Mouse (Mus musculus) testis, adult 2 months (tissue): ENCODE results near the gene Tnrc6c.

Experiments
- CTCF ChIP-seq: fragments of 200-500 bp; IDR thresholded peaks from 2 replicates; pipeline ENCODE4 v1.5.1; 2012; ENCODE audit warnings: low read depth, mild to moderate bottlenecking, inconsistent platforms, low read length, moderate library complexity; ENCODE audit not compliant: control insufficient read depth, insufficient read depth, insufficient replicate concordance
- POLR2A ChIP-seq: fragments of 200-500 bp; IDR thresholded peaks from 2 replicates; pipeline ENCODE4 v1.6.1; 2012; ENCODE audit warnings: low read depth, mild to moderate bottlenecking, inconsistent platforms, low read length, moderate library complexity; ENCODE audit not compliant: control insufficient read depth

DNA sequence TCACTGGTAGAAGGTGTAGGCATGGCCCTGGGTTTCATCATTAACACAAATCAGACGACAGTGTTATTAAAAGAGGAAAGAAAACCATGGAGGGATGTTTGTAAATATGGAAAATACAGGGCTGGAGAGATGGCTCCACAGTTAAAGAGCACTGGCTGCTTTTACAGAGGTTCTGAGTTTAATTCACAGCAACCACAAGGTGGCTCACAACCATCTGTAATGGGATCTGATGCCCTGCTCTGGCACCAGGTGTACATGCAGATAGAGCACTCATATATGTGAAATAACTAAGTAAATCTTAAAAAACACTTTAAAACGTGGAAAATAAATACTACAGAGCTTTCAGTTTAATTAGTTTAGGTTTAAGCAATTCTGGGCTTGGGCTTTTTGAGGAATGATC, 24.7 kb downstream of the Tnrc6c start:
- TF ChIP-seq POLR2A (no peak), CTCF (no peak)
